Mouse (Mus musculus) gastrocnemius, postnatal 10 days (tissue): ENCODE measurements around the gene Ncs1. TPM values are rescaled to one million over a fixed set of nuclear protein-coding genes. Genes with fewer than 3 reads are reported as not detected.

ENCODE experiments used
- DNase-seq: peaks from one replicate; pipeline ENCODE4 v3.0.0; 2021; ENCODE audit warnings: mixed read lengths
- total RNA-seq, 2 experiments: library from RNA; stranded (reverse); gene quantifications; 2 replicates each; pipeline ENCODE4 v1.2.3; 2021

Gene Ncs1
- total RNA-seq, 2 experiments from 2014 or later: 17.6 to 18.6 TPM

- no peak for DNase-seq
Observed at GRCm38 (mm10) chr2:31278483-31278882, 32.9 kb downstream of the Ncs1 start.

DNA sequence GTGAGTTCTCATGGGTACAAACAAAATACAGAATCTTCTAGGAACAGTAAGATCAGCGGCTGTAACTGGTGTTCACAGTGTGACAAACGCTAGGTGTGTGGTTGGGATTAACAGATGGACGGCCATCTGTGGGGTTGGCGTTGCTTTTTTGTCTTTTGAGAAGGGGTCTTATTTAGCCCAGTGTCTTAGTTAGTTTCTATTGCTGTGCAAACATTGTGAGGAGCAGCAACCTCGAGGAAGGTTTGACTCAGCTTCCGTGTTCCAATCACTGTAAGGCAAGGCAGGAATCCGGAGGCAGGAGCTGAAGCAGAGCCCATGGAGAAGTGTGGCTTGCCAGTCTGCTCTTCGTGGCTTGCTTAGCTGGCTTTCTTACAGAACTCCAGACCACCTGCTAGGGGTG is 35.5 kb downstream of the Ncs1 start:
- no peak for DNase-seq

- no peak for DNase-seq
Observed at GRCm38 (mm10) chr2:31282266-31282665, 36.6 kb downstream of the Ncs1 start.

DNA sequence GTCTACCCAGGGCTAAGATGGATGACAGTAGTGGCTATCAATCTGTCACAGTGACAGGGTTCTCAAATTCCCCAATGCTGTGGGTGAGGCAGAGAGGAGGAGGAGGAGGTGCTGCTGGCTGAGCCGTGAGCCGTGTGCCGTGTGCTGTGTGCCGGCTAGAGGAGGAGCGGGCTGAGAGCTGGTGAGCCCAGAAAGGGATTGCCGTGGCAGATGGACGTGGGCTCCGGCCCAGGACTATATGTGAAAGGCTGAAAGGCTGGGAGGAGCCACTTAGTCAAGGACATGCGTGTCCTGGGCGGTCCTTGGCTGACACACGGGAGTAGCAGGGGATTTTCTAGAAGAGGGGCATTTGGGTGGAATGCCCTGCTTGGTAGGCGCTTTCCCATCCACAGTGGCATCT is 37.3 kb downstream of the Ncs1 start:
- DNase-seq: no peak

- DNase-seq: no peak
Observed at GRCm38 (mm10) chr2:31284531-31284930, 38.9 kb downstream of the Ncs1 start.

GRCm38 (mm10) chr2:31291421-31291820 is 45.8 kb downstream of the Ncs1 start:
- peak; percentile 77 for DNase-seq

GRCm38 (mm10) chr2:31294985-31295384 is 49.4 kb downstream of the Ncs1 start:
- peak; percentile 85 for DNase-seq

GRCm38 (mm10) chr2:31296395-31296794 is 50.8 kb downstream of the Ncs1 start:
- DNase-seq: no peak

- DNase-seq: peak; percentile 37
Observed at GRCm38 (mm10) chr2:31297602-31298268, 52.1 kb downstream of the Ncs1 start.

- DNase-seq: no peak
Observed at GRCm38 (mm10) chr2:31298814-31299213, 53.2 kb downstream of the Ncs1 start.

DNA sequence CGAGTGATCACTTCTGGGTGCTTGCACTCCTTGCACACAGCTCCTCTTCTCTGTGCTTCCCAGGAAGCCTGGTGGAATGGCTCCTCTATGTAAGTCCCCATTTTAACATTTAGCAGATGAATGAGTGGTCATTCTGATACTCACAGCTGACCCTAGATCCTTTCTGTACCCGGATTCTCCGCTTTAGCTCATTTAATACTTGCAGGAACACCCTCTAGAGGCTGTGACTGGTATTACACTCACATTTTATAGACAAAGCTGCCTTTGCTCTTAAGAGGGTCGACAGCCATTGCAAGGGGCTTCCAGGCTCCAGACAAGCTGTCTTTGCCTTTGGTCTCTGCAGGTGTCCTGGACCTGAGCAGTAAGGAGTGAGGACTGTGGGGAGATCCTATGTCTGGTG is 53.6 kb downstream of the Ncs1 start:
- no peak for DNase-seq

DNA sequence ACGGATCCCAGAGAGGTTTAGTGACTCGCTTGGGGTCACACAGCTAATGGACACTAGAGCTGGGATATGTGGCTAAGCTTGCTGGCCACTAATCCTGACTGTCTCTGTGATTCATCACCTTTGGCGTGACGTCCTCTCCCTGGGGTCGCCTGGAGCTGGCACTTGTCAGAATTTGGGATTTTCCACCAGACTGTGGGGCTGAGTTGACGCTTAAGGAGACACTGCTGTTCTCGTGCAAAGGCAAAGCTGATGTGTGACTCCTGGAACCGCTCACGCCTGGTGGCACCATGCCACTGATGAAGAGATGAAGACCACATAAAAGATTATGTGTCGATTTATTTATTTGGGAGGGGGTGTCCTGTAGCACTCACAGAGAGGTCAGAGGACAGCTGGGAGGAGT is 54.4 kb downstream of the Ncs1 start:
- DNase-seq: no peak

GRCm38 (mm10) chr2:31303177-31303576 is 57.6 kb downstream of the Ncs1 start:
- no peak for DNase-seq

- DNase-seq: no peak
Observed at GRCm38 (mm10) chr2:31304191-31304590, 58.6 kb downstream of the Ncs1 start.

GRCm38 (mm10) chr2:31304801-31305665 is 59.4 kb downstream of the Ncs1 start:
- DNase-seq: no peak

DNA sequence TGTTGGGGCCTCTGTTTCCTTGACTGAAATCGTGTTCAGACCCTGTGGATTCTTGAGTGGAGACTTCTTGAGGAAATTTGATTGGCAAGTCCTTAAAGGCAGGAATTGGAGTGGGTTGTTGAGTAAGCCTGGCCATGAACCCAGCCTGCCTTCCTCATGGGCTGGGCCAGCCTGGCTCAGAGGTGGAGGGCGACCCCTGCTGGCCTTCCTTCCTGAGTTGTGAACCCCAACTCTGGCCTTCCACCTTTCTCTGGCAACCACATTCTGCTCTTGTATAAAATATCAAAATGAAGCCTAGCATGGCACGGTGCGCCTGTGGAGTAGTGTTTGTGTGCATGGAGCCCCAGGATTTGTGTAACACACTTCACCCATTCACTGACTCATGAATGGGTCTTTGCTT is 60.1 kb downstream of the Ncs1 start:
- peak; percentile 63 for DNase-seq

DNA sequence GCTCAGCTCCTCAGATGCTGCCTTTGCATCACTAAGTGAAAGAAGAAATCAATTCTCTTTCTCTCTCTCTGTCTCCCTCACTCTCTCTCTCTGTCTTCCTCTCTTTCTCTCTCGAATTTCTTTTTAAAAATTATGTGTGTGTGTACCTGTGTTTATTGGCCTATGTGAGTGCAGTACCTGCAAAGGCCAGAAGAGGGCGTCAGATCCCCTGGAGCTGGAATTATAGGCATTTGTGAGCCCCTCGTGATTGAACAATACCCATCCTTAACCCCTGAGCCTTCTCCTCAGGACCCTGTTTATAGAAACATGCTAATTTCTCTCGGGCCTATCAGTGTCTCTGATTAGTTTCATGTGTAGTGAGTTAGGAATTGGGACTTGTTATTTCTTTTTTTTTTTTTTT is 62.6 kb downstream of the Ncs1 start:
- no peak for DNase-seq

DNA sequence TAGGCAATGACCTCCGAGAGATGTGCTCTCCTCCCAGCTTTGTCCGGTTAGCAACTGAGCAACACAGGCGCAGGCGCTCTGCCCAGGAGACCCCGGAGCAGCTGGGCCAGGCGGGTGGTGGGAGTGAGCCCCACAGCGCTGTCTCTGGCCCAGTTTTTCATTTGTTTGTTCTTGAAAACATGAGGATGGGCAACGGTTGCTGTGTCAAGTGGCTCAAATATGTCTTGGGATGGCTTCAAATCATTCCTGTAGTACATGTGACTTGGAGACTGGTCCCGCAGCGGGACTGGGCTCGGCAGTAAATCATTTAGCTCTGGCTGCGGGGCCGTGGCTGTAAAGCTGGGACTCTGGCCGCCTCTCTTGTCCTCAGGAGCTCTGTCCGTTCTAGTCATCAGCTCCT is 63.9 kb downstream of the Ncs1 start:
- DNase-seq: peak; percentile 56

DNA sequence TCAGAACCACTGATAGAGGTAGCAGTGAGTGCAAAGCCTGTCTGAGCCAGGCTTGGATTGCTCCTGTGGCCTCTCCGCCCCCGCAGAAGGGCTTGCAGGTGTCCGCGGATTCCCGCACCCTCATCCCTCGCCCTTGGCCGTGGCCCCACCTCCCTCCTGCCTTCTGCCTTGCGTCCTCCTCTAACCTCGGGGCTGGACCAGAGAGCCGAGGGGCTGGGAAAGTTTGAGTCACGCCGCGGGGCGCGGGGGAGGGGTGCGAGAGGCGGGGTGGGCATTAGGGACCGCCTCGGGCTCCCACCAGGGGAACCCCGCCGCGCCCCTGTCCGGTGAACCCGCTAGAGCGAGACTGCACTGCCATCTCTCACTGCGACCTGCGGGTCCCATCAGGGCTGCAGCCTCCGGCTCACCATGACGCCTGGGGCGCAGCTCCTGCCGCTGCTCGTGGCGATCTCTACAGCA is 68.4 kb downstream of the Ncs1 start, which contains the start of gene Hmcn2:
TSS of gene Hmcn2 (plus strand) at position 409 of the 459 bp plus-strand sequence.
- peak; percentile 63 for DNase-seq

GRCm38 (mm10) chr2:31318162-31318561 is 72.5 kb downstream of the Ncs1 start:
- no peak for DNase-seq

DNA sequence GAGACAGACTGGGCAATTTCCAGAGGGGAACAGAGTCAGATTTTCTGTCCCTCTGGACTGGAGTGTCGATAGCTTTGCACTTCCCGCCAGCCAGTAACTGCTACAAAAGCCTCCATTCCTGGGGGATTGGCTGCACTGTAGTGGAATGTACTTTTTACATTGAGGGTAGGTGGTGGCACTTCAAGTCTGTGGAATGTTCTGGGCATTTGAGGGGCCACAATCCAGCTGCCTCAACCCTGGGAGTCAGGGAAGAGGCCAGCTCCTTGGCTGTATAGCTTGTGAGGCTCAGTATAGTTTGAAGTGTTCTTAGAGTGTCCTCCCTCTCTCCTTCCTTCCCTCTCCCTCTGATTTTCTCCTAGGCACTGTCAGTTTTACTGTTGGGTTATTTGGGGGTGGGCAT is 73.6 kb downstream of the Ncs1 start:
- DNase-seq: no peak

GRCm38 (mm10) chr2:31327186-31327585 is 81.6 kb downstream of the Ncs1 start:
- DNase-seq: no peak

DNA sequence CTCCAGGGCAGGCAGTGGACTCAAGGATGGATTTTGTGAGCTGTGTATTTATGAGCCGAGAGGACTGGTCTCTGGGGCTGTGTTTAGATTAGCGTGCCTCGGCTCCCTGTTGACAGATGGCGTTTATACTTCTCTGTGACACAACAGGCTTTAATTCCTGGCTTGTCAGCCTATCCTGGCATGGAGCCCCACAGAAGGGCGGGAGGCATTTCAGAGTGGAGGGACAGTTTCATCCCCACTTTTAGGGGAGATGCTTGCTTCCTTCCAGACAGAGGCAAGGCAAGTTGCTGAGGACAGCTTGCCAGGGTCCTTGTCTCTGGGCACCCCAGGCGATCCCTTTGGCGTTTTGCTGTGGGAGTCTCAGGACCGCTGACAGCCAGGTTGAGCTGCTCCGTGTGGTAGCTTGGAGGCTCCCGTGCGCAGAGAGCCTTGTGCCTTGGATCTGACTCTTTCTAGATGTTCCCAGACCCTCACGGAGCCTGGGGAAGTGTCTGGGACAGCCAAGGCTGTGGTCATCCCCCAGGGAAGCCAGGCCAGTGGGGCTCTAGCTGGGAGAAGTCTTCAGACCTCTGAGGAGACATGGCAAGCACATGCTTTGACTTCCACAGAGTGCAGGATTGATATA is 92.2 kb downstream of the Ncs1 start:
- peak; percentile 38 for DNase-seq
